Mouse (Mus musculus): ENCODE measurements around the gene Ikzf5.
"Not testable (repeated sequence)": the region's sequence is repeated elsewhere in the genome, so short reads cannot be mapped to it uniquely, and the experiment has no call there.

The Ikzf5 gene

GRCm38 (mm10) chr7:131410416-131411058 is at the start of gene Ikzf5, which contains the start of gene Acadsb:
Gene Ikzf5 (minus strand): TSS chr7:131410521.
Gene Acadsb (plus strand): TSS chr7:131410601.
- peak; percentile 97 for DNase-seq (ENCODE audit: low spot score)

- DNase-seq (ENCODE audit: low spot score), result no peak
Measured at GRCm38 (mm10) chr7:131456714-131457113, 46.4 kb upstream of the Ikzf5 start.

GRCm38 (mm10) chr7:131437051-131437450 is 26.7 kb upstream of the Ikzf5 start:
- no peak for DNase-seq (ENCODE audit: low spot score)

GRCm38 (mm10) chr7:131434276-131434675 is 24.0 kb upstream of the Ikzf5 start:
- DNase-seq (ENCODE audit: low spot score), result no peak

- no peak for DNase-seq (ENCODE audit: low spot score)
Measured at GRCm38 (mm10) chr7:131432244-131432643, 21.9 kb upstream of the Ikzf5 start.

- DNase-seq (ENCODE audit: low spot score), result no peak
Measured at GRCm38 (mm10) chr7:131427331-131427730, 17.0 kb upstream of the Ikzf5 start.

GRCm38 (mm10) chr7:131424912-131425311 is 14.6 kb upstream of the Ikzf5 start:
- DNase-seq (ENCODE audit: low spot score), result no peak

- no peak for DNase-seq (ENCODE audit: low spot score)
Measured at GRCm38 (mm10) chr7:131417605-131418004, 7.3 kb upstream of the Ikzf5 start.

- not testable (repeated sequence) for DNase-seq (ENCODE audit: low spot score)
Measured at GRCm38 (mm10) chr7:131416742-131417141, 6.4 kb upstream of the Ikzf5 start.

GRCm38 (mm10) chr7:131411941-131412270 is 1.6 kb upstream of the Ikzf5 start:
- no peak for DNase-seq (ENCODE audit: low spot score)

GRCm38 (mm10) chr7:131411221-131411940 is 1.1 kb upstream of the Ikzf5 start:
- DNase-seq (ENCODE audit: low spot score), result no peak

- DNase-seq (ENCODE audit: low spot score), result no peak
Measured at GRCm38 (mm10) chr7:131409988-131410385, 334 bp downstream of the Ikzf5 start.

- DNase-seq (ENCODE audit: low spot score), result no peak
Measured at GRCm38 (mm10) chr7:131409321-131409987, 867 bp downstream of the Ikzf5 start.

- not testable (repeated sequence) for DNase-seq (ENCODE audit: low spot score)
Measured at GRCm38 (mm10) chr7:131391761-131392160, 18.6 kb downstream of the Ikzf5 start.

GRCm38 (mm10) chr7:131371880-131372651 is 38.3 kb downstream of the Ikzf5 start:
- no peak for DNase-seq (ENCODE audit: low spot score)

GRCm38 (mm10) chr7:131371470-131371860 is 38.9 kb downstream of the Ikzf5 start:
- no peak for DNase-seq (ENCODE audit: low spot score)

- peak; percentile 83 for DNase-seq (ENCODE audit: low spot score)
Measured at GRCm38 (mm10) chr7:131370648-131371469, 39.5 kb downstream of the Ikzf5 start, which contains the start of gene Pstk. Gene Pstk (plus strand): TSS chr7:131371141.

- no peak for DNase-seq (ENCODE audit: low spot score)
Measured at GRCm38 (mm10) chr7:131364131-131364530, 46.2 kb downstream of the Ikzf5 start.

GRCm38 (mm10) chr7:131362615-131363300 is 47.6 kb downstream of the Ikzf5 start, which contains the start of gene 2310057M21Rik:
Gene 2310057M21Rik (minus strand): TSS chr7:131362759.
- DNase-seq (ENCODE audit: low spot score), result peak; percentile 83

- DNase-seq (ENCODE audit: low spot score), result no peak
Measured at GRCm38 (mm10) chr7:131362269-131362614, 48.1 kb downstream of the Ikzf5 start.

- DNase-seq (ENCODE audit: low spot score), result no peak
Measured at GRCm38 (mm10) chr7:131356105-131356504, 54.2 kb downstream of the Ikzf5 start.
